Mouse (Mus musculus) liver, embryonic 13.5 days (tissue): ENCODE measurements around the gene Zfp410. TPM values are rescaled to one million over a fixed set of nuclear protein-coding genes. Genes with fewer than 3 reads are reported as not detected.

Experiments
- ATAC-seq: fragments of 200-750 bp; cut with Nextera tagmentation; 2 replicates; pipeline ENCODE4 v1.8.0; 2017; ENCODE audit warnings: low read depth, mild to moderate bottlenecking, moderate number of reproducible peaks, moderate library complexity
- DNase-seq: peaks from one replicate; pipeline ENCODE4 v3.0.0; 2022
- H3K27ac ChIP-seq: fragments of 300-500 bp; sonication (generic); 2 replicates; pipeline ENCODE4 v1.5.1; 2015; ENCODE audit warnings: moderate library complexity, mild to moderate bottlenecking, inconsistent platforms
- H3K27me3 ChIP-seq: fragments of 300-500 bp; sonication (generic); 2 replicates; pipeline ENCODE4 v1.6.1; 2015; ENCODE audit warnings: mild to moderate bottlenecking, inconsistent platforms
- H3K36me3 ChIP-seq: fragments of 300-500 bp; sonication (generic); 2 replicates; pipeline ENCODE4 v1.6.1; 2015; ENCODE audit warnings: mild to moderate bottlenecking, inconsistent platforms
- H3K4me1 ChIP-seq: fragments of 300-500 bp; sonication (generic); replicated peaks from 2 replicates; pipeline ENCODE4 v1.6.1; 2015; ENCODE audit warnings: inconsistent platforms
- H3K4me2 ChIP-seq: fragments of 300-500 bp; sonication (generic); 2 replicates; pipeline ENCODE4 v1.6.1; 2015; ENCODE audit warnings: inconsistent platforms, mild to moderate bottlenecking, moderate library complexity
- H3K4me3 ChIP-seq: fragments of 300-500 bp; sonication (generic); replicated peaks from 2 replicates; pipeline ENCODE4 v1.5.1; 2015; ENCODE audit warnings: mild to moderate bottlenecking, inconsistent platforms
- H3K9ac ChIP-seq: fragments of 300-500 bp; sonication (generic); 2 replicates; pipeline ENCODE4 v1.6.1; 2015; ENCODE audit warnings: mild to moderate bottlenecking, inconsistent platforms
- H3K9me3 ChIP-seq: fragments of 300-500 bp; sonication (generic); replicated peaks from 2 replicates; pipeline ENCODE4 v1.6.1; 2016; ENCODE audit warnings: inconsistent platforms
- WGBS: fragments of 180-500 bp; shearing (Covaris S2); methylation state at CpG from one replicate; pipeline ENCODE4 v1.1.7; 2015; ENCODE audit not compliant: insufficient replicate concordance; 5-methylcytosine and 5-hydroxymethylcytosine counted together
- polyA plus RNA-seq: library from polyadenylated mRNA; unstranded; fragments of >200 nt; fragmentation: Nextera tagmentation; extraction: Ambion mirVana; gene quantifications from 2 replicates; pipeline ENCODE4 v1.2.1, GENCODE M21; 2015

Gene Zfp410
- polyA plus RNA-seq, 1 experiment from 2014 or later, result 44.5 TPM

DNA sequence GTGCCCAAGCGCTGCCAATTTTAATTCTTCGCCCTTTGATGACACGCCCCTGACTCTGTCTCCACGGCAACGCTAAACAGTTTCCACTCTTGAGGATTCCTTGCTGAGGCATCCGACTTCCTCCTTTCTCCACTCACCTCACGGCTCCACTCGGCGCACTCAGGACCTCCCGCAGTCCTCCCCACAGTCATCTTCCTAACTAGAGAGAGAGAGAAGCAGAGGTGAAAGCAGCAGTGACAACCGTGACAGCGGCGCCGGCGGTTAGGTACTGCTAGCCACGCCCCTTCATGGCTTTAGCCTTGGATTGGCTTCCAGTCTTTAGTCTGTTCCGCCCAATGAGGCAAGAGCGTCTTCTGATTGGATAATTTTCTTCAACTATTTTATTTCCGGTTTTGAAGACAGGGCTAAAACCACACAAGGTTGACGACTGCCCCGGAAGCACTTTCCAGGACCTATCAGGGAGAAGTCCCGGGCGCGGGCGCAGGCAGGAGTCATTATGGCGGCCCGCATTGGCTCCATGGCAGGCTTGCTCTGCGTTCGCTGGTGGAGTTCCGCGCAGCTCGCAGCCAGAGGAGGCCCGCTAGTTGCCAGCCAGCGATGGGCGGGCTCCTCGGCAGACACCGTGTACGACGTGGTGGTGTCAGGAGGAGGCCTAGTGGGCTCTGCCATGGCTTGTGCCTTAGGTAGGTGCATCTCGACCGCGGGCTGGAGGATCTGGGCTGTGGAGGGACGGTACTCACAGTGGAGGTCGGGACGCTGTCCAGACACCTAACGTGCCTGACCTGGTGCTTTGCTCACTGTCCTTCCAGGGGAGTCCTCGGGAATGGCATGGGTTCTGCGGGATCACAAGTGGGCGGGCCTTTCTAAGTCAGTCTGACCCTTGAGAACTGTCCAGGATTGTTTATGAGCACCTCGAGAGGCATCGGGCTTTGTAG lies 45.2 kb downstream of the Zfp410 start, which contains the start of the genes Coq6 and Fam161b:
TSS of gene Coq6 (plus strand) at position 103 of the 935 bp plus-strand sequence.
TSS of gene Fam161b (minus strand) at position 279 of the 935 bp plus-strand sequence.
- no peaks in the 10 kb centered on the region for H3K27me3 ChIP-seq
- WGBS, result under 1% methylated on average over 51 of the region's 51 CpGs
- H3K36me3 ChIP-seq, result peaks cover 7% of the 10 kb centered on the region
- DNase-seq (peak; percentile 91), ATAC-seq (peak; percentile 93)
- peak within 1 kb of the TSS; percentile 89 for H3K4me2 ChIP-seq
- H3K27ac ChIP-seq, result peak within 1 kb of the TSS; percentile 78
- peak within 1 kb of the TSS; percentile 98 for H3K4me3 ChIP-seq
- peak within 1 kb of the TSS; percentile 87 for H3K9ac ChIP-seq
- peaks cover 74% of the 10 kb centered on the region for H3K4me1 ChIP-seq
- H3K9me3 ChIP-seq, result no peaks in the 10 kb centered on the region

- WGBS, result 23% methylated on average over 2 of the region's 2 CpGs
- Histone ChIP-seq H3K9me3 (no peaks in the 10 kb centered on the region), H3K4me2 (peak overlapping the region; percentile 89), H3K9ac (peak overlapping the region; percentile 56), H3K4me1 (peaks cover 70% of the 10 kb centered on the region), H3K4me3 (peak overlapping the region; percentile 98), H3K27ac (no peak overlapping the region), H3K27me3 (no peaks in the 10 kb centered on the region), H3K36me3 (peaks cover 11% of the 10 kb centered on the region)
- DNase-seq, result no peak
- no peak for ATAC-seq
These were observed 46.2 kb downstream of the Zfp410 start for GRCm38 (mm10) chr12:84362872-84363271.

- Histone ChIP-seq H3K4me1 (peaks cover 56% of the 10 kb centered on the region), H3K27me3 (no peaks in the 10 kb centered on the region), H3K9ac (no peak overlapping the region), H3K4me2 (no peak overlapping the region), H3K9me3 (no peaks in the 10 kb centered on the region), H3K27ac (no peak overlapping the region; the same call in 1 of the 2 replicates), H3K4me3 (no peak overlapping the region), H3K36me3 (peaks cover 25% of the 10 kb centered on the region)
- WGBS, result 70% methylated on average over 9 of the region's 9 CpGs
- ATAC-seq, result no peak
- DNase-seq, result no peak
These were observed 47.6 kb downstream of the Zfp410 start for GRCm38 (mm10) chr12:84364291-84364690.

- no peak overlapping the region for H3K27ac ChIP-seq
- DNase-seq, result no peak
- H3K27me3 ChIP-seq, result no peaks in the 10 kb centered on the region
- H3K9me3 ChIP-seq, result no peaks in the 10 kb centered on the region
- H3K36me3 ChIP-seq, result peaks cover 33% of the 10 kb centered on the region
- no peak for ATAC-seq
- H3K4me1 ChIP-seq, result peaks cover 47% of the 10 kb centered on the region
- H3K9ac ChIP-seq, result no peak overlapping the region
- WGBS, result 81% methylated on average over 6 of the region's 6 CpGs
- no peak overlapping the region for H3K4me3 ChIP-seq
- H3K4me2 ChIP-seq, result no peak overlapping the region
These were observed 48.5 kb downstream of the Zfp410 start for GRCm38 (mm10) chr12:84365137-84365536.

DNA sequence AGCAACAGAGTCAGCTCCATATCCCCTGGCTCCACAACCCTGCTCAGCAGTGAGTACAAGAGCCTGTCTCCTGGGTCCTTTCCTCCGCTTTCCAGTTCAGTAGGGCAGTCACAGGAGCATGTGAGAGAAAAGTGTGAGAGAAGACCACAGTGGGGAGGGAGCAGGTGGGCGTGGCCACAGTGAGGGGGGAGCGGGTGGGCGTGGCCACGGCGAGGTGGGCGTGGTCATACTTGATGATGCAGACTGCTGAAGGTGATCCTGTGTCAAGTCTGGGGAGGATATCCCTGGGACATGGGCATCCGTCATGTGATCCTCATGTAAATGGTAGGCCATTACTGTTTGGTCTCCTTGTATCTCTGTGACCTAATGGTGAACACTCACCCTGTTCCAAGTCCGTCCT lies 50.3 kb downstream of the Zfp410 start:
- no peak overlapping the region for H3K4me2 ChIP-seq
- H3K4me3 ChIP-seq, result no peak overlapping the region
- H3K9ac ChIP-seq, result no peak overlapping the region
- no peak overlapping the region for H3K27ac ChIP-seq
- H3K9me3 ChIP-seq, result no peaks in the 10 kb centered on the region
- H3K4me1 ChIP-seq, result peaks cover 36% of the 10 kb centered on the region
- DNase-seq (peak; percentile 43), ATAC-seq (no peak)
- WGBS, result 42% methylated on average over 9 of the region's 9 CpGs
- no peaks in the 10 kb centered on the region for H3K27me3 ChIP-seq
- peaks cover 52% of the 10 kb centered on the region for H3K36me3 ChIP-seq

DNA sequence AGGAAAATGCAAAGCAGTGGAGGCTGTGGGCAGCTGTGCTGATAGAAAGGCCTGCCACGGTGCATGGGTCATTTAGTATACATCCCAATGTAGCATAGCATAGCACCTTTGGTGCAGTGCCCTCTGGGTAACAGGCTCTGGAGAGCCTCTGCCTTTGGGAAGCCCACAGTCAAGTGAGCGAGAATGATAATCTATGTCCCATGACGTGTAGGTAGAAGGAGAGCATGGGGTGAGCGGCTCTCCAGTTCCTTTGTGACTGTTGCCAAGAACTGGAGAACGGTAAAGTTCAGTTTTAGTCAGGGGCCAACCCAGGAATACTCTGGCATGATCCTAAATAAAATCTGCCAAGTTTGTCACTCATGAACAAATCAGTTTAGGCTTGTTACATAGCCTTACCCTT lies 55.0 kb downstream of the Zfp410 start:
- Histone ChIP-seq H3K9me3 (no peaks in the 10 kb centered on the region), H3K36me3 (peaks cover 79% of the 10 kb centered on the region), H3K27ac (no peak overlapping the region), H3K27me3 (no peaks in the 10 kb centered on the region), H3K4me1 (peaks cover 8% of the 10 kb centered on the region), H3K4me3 (no peak overlapping the region), H3K4me2 (no peak overlapping the region), H3K9ac (no peak overlapping the region)
- no peak for DNase-seq
- no peak for ATAC-seq
- 89% methylated on average over 5 of the region's 5 CpGs for WGBS

DNA sequence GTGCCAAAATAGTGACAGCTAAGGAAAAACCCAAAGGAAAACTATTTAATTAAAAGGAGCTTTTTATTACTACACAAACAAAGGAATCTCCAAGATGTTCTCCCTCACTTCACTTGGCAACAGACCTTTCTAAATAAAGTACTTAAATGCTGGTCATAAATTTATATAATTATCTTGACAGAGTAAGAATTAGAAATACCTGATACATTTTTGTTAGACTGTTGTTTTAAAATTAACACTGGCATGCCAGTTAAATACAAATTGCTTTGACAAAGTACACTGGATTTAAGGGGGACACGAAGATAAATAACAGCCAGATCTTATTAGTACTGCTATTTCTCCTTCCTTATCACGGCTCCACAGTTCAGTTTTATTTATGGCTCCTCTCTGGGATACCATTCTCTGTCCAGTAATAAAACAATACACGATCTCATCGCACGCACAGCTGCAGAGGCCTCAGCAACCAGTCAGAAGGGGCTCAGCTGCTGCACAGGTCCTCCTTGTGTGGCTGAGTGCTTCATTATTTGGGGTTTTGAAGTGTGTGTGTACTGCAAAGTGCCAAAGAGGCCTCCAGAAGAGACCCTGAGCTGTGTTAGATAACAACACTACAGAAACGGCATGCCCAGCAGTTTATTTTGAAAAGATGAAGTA lies 57.3 kb downstream of the Zfp410 start:
- no peaks in the 10 kb centered on the region for H3K9me3 ChIP-seq
- no peak for ATAC-seq
- H3K4me2 ChIP-seq, result no peak overlapping the region
- no peak overlapping the region for H3K9ac ChIP-seq
- no peaks in the 10 kb centered on the region for H3K4me1 ChIP-seq
- no peak overlapping the region for H3K4me3 ChIP-seq
- WGBS, result 76% methylated on average over 6 of the region's 6 CpGs
- DNase-seq, result no peak
- no peak overlapping the region for H3K27ac ChIP-seq
- peaks cover 62% of the 10 kb centered on the region for H3K36me3 ChIP-seq
- no peaks in the 10 kb centered on the region for H3K27me3 ChIP-seq

DNA sequence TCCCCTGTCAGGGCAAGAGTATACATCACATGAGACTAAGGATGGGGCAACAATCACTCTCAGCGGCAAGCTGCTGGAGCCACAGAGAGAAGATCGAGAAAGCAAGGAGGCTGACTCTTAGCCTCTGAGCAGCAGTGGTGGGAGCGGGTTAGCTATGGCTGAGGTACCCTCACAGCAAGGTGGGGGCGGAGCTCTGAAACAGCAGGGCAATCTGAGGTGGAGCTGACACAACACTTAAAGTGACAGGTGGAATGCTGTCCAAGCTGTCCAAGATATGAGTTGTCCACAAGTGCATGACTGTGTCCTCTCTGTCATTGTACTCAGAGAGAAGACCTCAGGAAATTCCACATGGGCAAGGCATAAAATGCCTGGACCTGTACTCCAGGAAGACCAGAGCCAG lies 65.7 kb downstream of the Zfp410 start:
- Histone ChIP-seq H3K27me3 (no peaks in the 10 kb centered on the region), H3K9me3 (no peaks in the 10 kb centered on the region), H3K4me3 (no peak overlapping the region), H3K4me1 (peaks cover 19% of the 10 kb centered on the region), H3K27ac (no peak overlapping the region), H3K4me2 (no peak overlapping the region), H3K9ac (no peak overlapping the region), H3K36me3 (peaks cover 10% of the 10 kb centered on the region; the same call in 1 of the 2 replicates)
- 84% methylated on average over 4 of the region's 4 CpGs for WGBS
- ATAC-seq, result no peak
- DNase-seq, result no peak

DNA sequence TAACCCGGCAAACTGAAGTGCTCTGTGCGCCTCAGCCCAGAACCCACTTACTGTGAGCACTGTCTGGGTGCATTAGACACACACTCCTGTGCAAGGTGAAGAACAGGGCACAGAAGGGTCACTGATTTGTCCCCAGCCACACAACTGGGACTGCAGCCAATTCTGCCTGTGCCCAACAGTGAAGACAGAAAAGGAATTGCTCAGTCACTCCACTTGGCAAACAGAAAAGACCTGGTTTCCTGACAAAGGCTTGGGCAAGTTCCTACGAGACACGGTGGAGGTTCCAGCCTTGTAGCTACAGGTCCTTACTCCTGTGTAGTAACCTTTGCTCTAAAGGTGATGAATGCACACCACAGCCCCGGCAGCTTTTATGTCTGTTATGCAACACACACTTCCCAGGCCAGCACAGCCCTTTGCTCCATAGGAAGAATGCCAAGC lies 68.0 kb downstream of the Zfp410 start:
- Histone ChIP-seq H3K9me3 (no peaks in the 10 kb centered on the region), H3K9ac (no peak overlapping the region), H3K27me3 (no peaks in the 10 kb centered on the region), H3K4me1 (peaks cover 27% of the 10 kb centered on the region), H3K27ac (peak overlapping the region; percentile 61), H3K36me3 (peaks cover 6% of the 10 kb centered on the region; the same call in 1 of the 2 replicates), H3K4me2 (no peak overlapping the region), H3K4me3 (no peak overlapping the region)
- no peak for DNase-seq
- ATAC-seq, result peak; percentile 49; the same call in 1 of the 2 replicates
- WGBS, result 61% methylated on average over 5 of the region's 5 CpGs

DNA sequence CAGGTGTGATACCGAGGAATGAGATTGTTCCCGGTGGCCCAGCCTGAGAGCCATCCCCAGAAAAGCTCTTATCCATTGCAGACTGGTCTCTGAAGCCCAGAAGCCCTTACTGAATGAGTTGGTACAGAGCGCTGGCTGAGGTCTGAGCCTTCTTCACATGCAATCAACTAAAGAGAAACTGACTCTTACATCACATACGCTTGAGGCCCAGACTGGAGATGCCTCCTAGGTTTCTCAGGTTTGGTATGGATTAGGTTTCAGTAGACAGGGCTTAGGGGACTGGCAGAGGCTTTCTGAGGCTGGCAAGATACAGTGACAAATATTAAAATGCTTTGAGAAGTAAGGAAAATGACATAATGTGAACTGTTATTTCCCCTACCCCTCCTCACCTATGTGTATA lies 68.8 kb downstream of the Zfp410 start:
- WGBS, result 77% methylated on average over 4 of the region's 4 CpGs
- H3K9ac ChIP-seq, result no peak overlapping the region

DNA sequence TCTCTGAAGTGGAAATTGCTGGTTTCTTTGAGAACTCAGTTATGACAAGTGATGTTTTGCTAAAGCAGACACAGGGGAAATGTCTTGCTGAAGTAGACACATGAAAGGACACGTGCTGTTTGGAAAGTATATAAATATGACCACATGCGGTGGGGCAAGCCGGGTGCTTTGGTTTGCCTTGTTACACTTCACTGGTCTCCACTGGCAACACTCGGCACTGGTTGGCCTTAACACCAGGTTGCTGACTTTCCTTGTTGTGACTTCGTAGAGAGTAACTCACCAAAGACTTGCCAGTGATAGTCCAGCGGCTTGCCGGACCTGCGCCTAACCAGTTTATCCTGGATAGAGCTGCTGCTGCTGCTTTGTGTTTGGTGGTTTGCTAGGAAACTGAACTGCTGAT lies 71.4 kb downstream of the Zfp410 start:
- Histone ChIP-seq H3K4me2 (no peak overlapping the region), H3K27me3 (no peaks in the 10 kb centered on the region), H3K4me1 (peaks cover 19% of the 10 kb centered on the region), H3K27ac (no peak overlapping the region), H3K36me3 (0 out of 2 replicates have a peak, but pooled peaks cover 1% of the 10 kb centered on the region), H3K4me3 (no peak overlapping the region), H3K9ac (no peak overlapping the region), H3K9me3 (no peaks in the 10 kb centered on the region)
- DNase-seq (no peak), ATAC-seq (no peak)
- WGBS, result 81% methylated on average over 8 of the region's 8 CpGs

More for the DNA sequence above, 68.8 kb downstream of the Zfp410 start:
- Histone ChIP-seq H3K27ac (peak overlapping the region; percentile 61; the same call in 1 of the 2 replicates), H3K4me3 (no peak overlapping the region), H3K4me1 (peaks cover 21% of the 10 kb centered on the region), H3K36me3 (peaks cover 6% of the 10 kb centered on the region; the same call in 1 of the 2 replicates), H3K27me3 (no peaks in the 10 kb centered on the region), H3K9me3 (no peaks in the 10 kb centered on the region), H3K4me2 (no peak overlapping the region)
- DNase-seq (no peak), ATAC-seq (no peak)
